20 mouse cellular contexts compared by ENCODE assay signal in genomic region chr1:193311596-193311995, GRCm38 (mm10). TPM values are rescaled to one million over a fixed set of nuclear protein-coding genes. Genes with fewer than 3 reads are reported as not detected.
A peak's percentile ranks its signal among the peaks of the same experiment; 100 is the strongest.
DNase-seq lines count a peak whose midpoint lies in the region; ATAC-seq lines count a peak whose summit lies in the region.
"Had no signal": no experiment of that assay in that cellular context is flagged by ENCODE, and none has a peak within 500 bp of the region (broad histone marks: within the 10 kb centered on the region; RNA-seq: fewer than 3 reads in every experiment).

No protein-coding gene starts in this region.

- H3K9ac ChIP-seq in liver, embryonic 12.5 days, result no peak overlapping the region
- H3K9ac ChIP-seq in heart, embryonic 11.5 days (ENCODE audit: low read depth, low read length), result no peak overlapping the region
- H3K9ac ChIP-seq: hindbrain, embryonic 14.5 days; midbrain, embryonic 13.5 days had no signal

- H3K27me3 ChIP-seq in liver, embryonic 12.5 days (replicated peaks), result no peaks in the 10 kb centered on the region
- no peaks in the 10 kb centered on the region for H3K27me3 ChIP-seq in heart, embryonic 11.5 days (ENCODE audit: control insufficient read depth, insufficient read depth, low read length)
- H3K27me3 ChIP-seq: CH12.LX; midbrain, embryonic 13.5 days had no signal

- H3K4me2 ChIP-seq in liver, embryonic 12.5 days, result no peak overlapping the region
- H3K4me2 ChIP-seq in heart, embryonic 11.5 days, result no peak overlapping the region
- H3K4me2 ChIP-seq: hindbrain, embryonic 14.5 days; midbrain, embryonic 13.5 days had no signal

- peak; percentile 61 for DNase-seq in adrenal gland, postnatal 10 days
- no peak for DNase-seq in adrenal gland, postnatal 25 days
- peak; percentile 69 for DNase-seq in kidney, postnatal 10 days
- no peak for DNase-seq in retina, embryonic 14.5 days (ENCODE audit: low spot score)
- no peak for DNase-seq in thymus, postnatal 25 days
- DNase-seq: cerebellum, postnatal 14 days; gastrocnemius, postnatal 36 days; heart, postnatal 14 days; layer of hippocampus, adult 9-11 months; lung, postnatal 36 days; thymus, adult 18-20 months had no signal

- no peaks in the 10 kb centered on the region for H3K9me3 ChIP-seq in liver, embryonic 12.5 days (replicated peaks)
- H3K9me3 ChIP-seq in heart, embryonic 11.5 days (replicated peaks; ENCODE audit: control insufficient read depth, low read length), result no peaks in the 10 kb centered on the region
- H3K9me3 ChIP-seq: midbrain, embryonic 13.5 days had no signal

- WGBS in liver, embryonic 12.5 days (ENCODE audit: insufficient replicate concordance), result 46% methylated on average over 1 of the region's 1 CpGs
- WGBS in heart, embryonic 11.5 days (ENCODE audit: insufficient replicate concordance), result 72% methylated on average over 1 of the region's 1 CpGs

- no peaks in the 10 kb centered on the region for H3K36me3 ChIP-seq in liver, embryonic 12.5 days
- H3K36me3 ChIP-seq in heart, embryonic 11.5 days (ENCODE audit: control insufficient read depth, insufficient read depth, low read length), result no peaks in the 10 kb centered on the region
- H3K36me3 ChIP-seq: midbrain, embryonic 13.5 days had no signal

- peaks cover 15% of the 10 kb centered on the region; the same call in 1 of the 2 replicates for H3K4me1 ChIP-seq in brown adipose tissue, adult 24 weeks (ENCODE audit: control insufficient read depth, insufficient read depth, insufficient read length, low read length)
- H3K4me1 ChIP-seq in liver, embryonic 12.5 days, result peaks cover 3% of the 10 kb centered on the region; the same call in 1 of the 2 replicates
- peaks cover 16% of the 10 kb centered on the region for H3K4me1 ChIP-seq in heart, embryonic 11.5 days (ENCODE audit: control insufficient read depth, insufficient read depth, low read length)

- peak; percentile 79 for ATAC-seq in liver, embryonic 12.5 days
- no peak for ATAC-seq in heart, embryonic 11.5 days (replicated peaks; ENCODE audit: insufficient number of reproducible peaks, low FRiP score, low TSS enrichment)
- ATAC-seq: intestine, embryonic 16.5 days; midbrain, embryonic 13.5 days had no signal

- H3K27ac ChIP-seq in brown adipose tissue, adult 24 weeks (replicated peaks; ENCODE audit: low read depth, low read length), result peak overlapping the region; percentile 99
- no peak overlapping the region; the same call in 1 of the 2 replicates for H3K27ac ChIP-seq in liver, embryonic 12.5 days
- H3K27ac ChIP-seq in heart, embryonic 11.5 days (ENCODE audit: low read depth, low read length), result no peak overlapping the region
- H3K27ac ChIP-seq: hindbrain, embryonic 14.5 days; midbrain, embryonic 13.5 days had no signal

- no peak overlapping the region for H3K4me3 ChIP-seq in brown adipose tissue, adult 24 weeks (ENCODE audit: insufficient read depth, low read depth, low read length)
- no peak overlapping the region for H3K4me3 ChIP-seq in liver, embryonic 12.5 days
- H3K4me3 ChIP-seq in heart, embryonic 11.5 days (ENCODE audit: low read depth, low read length), result no peak overlapping the region
- H3K4me3 ChIP-seq: midbrain, embryonic 13.5 days had no signal

RNA-seq across cellular contexts. Expression of gene G0s2, which starts 38.6 kb away (rescaled TPM):
- total RNA-seq in adrenal gland, postnatal 10 days (2021), result 100 to 1,000 TPM; 138 to 255 TPM
- total RNA-seq in adrenal gland, postnatal 25 days (2021), result 62.3 and 98.6 TPM in 2 replicates
- polyA plus RNA-seq in brown adipose tissue, adult 24 weeks (2012; ENCODE audit: insufficient read depth, insufficient read length, missing spikeins), result 473 and 1,174 TPM in 2 replicates
- 23.8 and 27.0 TPM in 2 replicates for polyA plus RNA-seq in liver, embryonic 12.5 days (2016; fragmentation: Nextera tagmentation; extraction: Ambion mirVana)
- polyA plus RNA-seq in heart, embryonic 11.5 days (2014; fragmentation: Nextera tagmentation; extraction: Ambion mirVana), result 38.5 and 45.3 TPM in 2 replicates
- total RNA-seq: CH12.LX had no signal

RNA-seq across cellular contexts. Expression of gene Hsd11b1, which starts 47.7 kb away (rescaled TPM):
- total RNA-seq in adrenal gland, postnatal 10 days (2021), result 100 to 1,000 TPM in 1 of 2 experiments, 10 to 100 TPM in 1; 47.9 to 110 TPM
- 71.0 and 74.2 TPM in 2 replicates for total RNA-seq in adrenal gland, postnatal 25 days (2021)
- 219 and 423 TPM in 2 replicates for polyA plus RNA-seq in brown adipose tissue, adult 24 weeks (2012; ENCODE audit: insufficient read depth, insufficient read length, missing spikeins)
- 0.89 and 1.2 TPM in 2 replicates for polyA plus RNA-seq in liver, embryonic 12.5 days (2016; fragmentation: Nextera tagmentation; extraction: Ambion mirVana)
- 1.6 and 2.2 TPM in 2 replicates for polyA plus RNA-seq in heart, embryonic 11.5 days (2014; fragmentation: Nextera tagmentation; extraction: Ambion mirVana)
- polyA plus RNA-seq: forebrain, embryonic 11.5 days; hindbrain, embryonic 14.5 days; midbrain, embryonic 13.5 days; neural tube, embryonic 14.5 days had no signal

RNA-seq across cellular contexts. Expression of gene Camk1g, which starts 58.5 kb away (rescaled TPM):
- total RNA-seq in adrenal gland, postnatal 10 days (2021), result 1 to 10 TPM in 1 of 2 experiments, under 1 TPM in 1; 0.69 to 1.0 TPM
- total RNA-seq in adrenal gland, postnatal 25 days (2021), result 0.12 TPM in 1 of 2 replicates, not detected in the other
- polyA plus RNA-seq in brown adipose tissue, adult 24 weeks (2012; ENCODE audit: insufficient read depth, insufficient read length, missing spikeins), result not detected in 2 replicates
- 0.86 and 0.92 TPM in 2 replicates for polyA plus RNA-seq in liver, embryonic 12.5 days (2016; fragmentation: Nextera tagmentation; extraction: Ambion mirVana)
- polyA plus RNA-seq in heart, embryonic 11.5 days (2014; fragmentation: Nextera tagmentation; extraction: Ambion mirVana), result 7.2 and 8.1 TPM in 2 replicates
- total RNA-seq: CH12.LX had no signal

Comparison
In these comparisons a context has a peak if more than half of its experiments do, and no peak if none do; other contexts are left out.
1. DNase-seq: peak in adrenal gland, postnatal 10 days (single experiment) and kidney, postnatal 10 days (single experiment); none in adrenal gland, postnatal 25 days (single experiment), retina, embryonic 14.5 days (single experiment) and thymus, postnatal 25 days (single experiment).
2. RNA of gene G0s2, which starts 38.6 kb away (polyA plus RNA-seq): 473 to 1,174 TPM in brown adipose tissue, adult 24 weeks; 38.5 to 45.3 TPM in heart, embryonic 11.5 days and 23.8 to 27.0 TPM in liver, embryonic 12.5 days; every median in the first group is over 10 times any median in the second.
3. RNA of gene Hsd11b1, which starts 47.7 kb away (polyA plus RNA-seq): 219 to 423 TPM in brown adipose tissue, adult 24 weeks; 1.6 to 2.2 TPM in heart, embryonic 11.5 days and 0.89 to 1.2 TPM in liver, embryonic 12.5 days; every median in the first group is over 10 times any median in the second.